Mouse (Mus musculus): ENCODE results near the gene Pla2g7. TPM values are rescaled to one million over a fixed set of nuclear protein-coding genes. Genes with fewer than 3 reads are reported as not detected.
A peak's percentile ranks its signal among the peaks of the same experiment; 100 is the strongest.

Pla2g7 gene
- total RNA-seq, 2 experiments from 2014 or later = 5.1 to 7.2 TPM

DNA sequence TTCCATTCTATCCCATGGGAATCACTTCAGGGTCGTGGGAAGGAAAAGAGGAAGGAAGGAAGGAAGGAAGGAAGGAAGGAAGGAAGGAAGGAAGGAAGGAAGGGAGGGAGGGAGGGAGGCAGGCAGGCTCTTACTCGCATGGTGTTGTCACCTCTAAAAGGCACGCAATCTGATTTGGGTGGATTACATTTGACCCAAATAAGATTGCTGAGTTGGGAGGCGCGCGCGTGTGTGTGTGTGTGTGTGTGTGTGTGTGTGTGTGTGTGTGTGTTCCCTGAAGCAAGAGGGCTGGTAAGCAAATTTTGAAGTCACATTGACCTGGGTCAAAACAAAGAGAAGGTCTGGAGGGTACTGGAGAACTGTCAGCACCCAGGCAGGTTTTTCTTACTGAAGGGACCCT, 1.4 kb downstream of the Pla2g7 start:
- intact Hi-C loops (cut with DNase I) = no loop called here
- no peak for DNase-seq

DNA sequence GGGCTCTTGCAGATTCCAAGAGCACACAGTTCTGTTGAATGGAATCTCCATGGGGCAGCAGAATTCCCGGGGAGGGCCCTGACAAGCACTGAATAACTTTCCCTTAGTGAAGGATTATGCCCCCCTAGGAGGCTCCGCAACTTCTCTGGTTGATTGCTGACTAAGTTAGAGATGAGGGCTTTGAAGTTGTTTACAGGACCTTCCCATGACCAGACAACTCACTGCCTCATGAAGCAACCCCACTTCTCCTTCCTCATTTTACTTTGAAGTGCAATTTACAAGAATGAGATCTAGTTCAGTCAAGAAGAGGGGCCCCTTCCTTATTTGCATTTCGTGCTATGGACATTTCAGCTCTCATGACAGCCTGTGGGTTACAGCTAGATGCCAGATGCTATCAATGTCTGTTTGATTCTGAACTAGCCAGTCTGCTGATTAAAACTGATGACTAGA, 5.8 kb downstream of the Pla2g7 start:
- intact Hi-C loops (cut with DNase I) = no loop called here
- no peak for DNase-seq

DNA sequence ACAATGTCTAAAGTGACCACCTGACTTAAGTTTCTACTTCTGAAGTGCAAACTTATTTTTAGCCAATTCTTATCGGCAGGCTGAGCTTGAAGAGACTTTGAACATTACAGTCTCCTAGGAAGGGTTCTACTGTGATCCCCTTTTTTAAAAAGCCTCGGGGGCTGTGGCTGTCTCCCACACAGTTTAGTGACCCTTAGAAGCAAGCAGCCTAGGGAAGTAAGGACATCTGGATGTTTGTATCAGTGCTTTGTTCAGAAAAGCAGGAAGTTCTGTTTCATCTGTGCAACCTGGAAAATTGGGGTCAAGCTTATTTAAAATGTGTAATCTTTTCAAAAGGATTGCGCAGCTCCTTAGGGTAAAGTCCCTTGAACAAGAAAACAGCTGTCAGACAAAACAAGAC, 12.6 kb downstream of the Pla2g7 start:
- intact Hi-C loops (cut with DNase I) = no loop called here
- no peak for DNase-seq

DNA sequence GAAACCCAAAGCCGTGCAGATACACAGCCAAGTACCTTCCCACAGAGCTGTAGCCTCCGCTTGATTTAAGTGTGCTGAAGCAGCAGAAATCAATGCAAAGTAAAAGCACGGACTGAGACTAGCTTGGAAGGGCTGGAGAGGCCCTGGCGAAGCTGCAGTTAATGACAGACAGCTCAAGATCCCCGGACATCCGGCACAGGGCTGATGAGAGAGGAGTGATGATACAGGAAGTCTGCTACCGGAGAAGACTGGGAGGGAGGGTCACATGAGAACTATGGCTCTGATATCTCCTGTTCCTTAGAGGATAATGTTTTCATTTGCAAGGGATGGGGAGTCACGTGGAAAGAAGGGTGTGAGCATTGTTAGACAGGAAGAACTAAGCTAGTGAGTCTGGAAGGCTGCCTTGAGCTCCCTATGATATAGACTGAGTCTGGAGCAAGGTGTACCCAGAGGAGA, 13.1 kb downstream of the Pla2g7 start:
- DNase-seq = peak; percentile 24 to 43
- intact Hi-C loops (cut with DNase I) = no loop called here

DNA sequence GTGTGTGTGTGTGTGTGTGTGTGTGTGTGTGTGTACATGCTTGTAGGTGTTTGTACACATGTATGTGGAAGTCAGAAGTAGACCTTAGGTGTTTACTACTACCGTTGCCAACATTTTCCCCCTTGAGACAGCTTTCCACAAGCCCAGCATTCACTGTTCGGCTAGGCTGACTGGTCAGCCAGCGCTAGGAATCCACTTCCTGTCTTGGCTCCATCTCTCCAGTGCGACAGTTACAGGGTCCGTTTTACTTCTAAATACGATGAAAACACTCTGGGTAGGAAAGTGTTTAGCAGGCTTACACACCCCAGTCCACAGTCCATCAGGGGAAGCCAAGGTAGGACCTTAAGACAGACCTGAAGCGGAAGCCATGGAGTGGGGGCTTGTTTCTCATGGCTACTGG, 16.9 kb downstream of the Pla2g7 start:
- DNase-seq = no peak
- intact Hi-C loops (cut with DNase I) = no loop called here

DNA sequence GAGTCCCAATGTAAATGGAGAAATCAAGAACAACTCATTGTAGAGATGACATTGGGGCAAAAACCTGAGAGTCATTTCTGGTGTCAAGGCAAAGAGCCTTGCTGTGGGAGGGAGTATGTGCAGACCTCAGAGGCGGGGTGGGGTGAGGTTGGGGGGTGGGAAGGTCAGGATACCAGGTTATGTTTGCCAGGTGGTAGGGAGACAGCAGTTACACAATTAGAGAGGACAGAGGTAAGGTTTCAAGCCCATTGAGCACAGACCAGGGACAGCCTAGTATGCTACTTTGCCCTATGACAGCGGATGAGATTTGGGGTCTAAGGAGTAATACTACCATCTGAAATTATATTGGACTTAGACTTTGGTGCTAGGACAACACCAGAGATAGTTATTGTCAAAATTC, 19.4 kb downstream of the Pla2g7 start:
- intact Hi-C loops (cut with DNase I) = no loop called here
- no peak for DNase-seq

DNA sequence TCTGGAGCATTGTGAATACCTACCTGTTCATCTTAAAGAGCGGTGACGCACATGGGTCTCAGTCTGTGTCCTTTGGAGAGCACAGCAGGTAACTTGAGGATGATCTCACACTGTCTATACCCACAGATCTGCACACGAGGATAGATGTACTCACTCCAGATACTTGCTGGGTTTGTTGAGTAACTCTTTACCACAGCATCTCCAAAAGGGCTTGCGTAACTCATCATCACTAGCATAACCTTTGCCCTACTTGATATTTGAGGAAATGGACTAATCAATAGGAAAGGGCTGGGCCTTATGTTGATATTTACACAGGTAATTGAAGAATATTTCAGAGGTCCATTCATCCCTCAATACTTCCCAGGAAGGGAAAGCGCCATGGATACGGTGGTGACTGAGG, 21.9 kb downstream of the Pla2g7 start:
- no peak for DNase-seq
- intact Hi-C loops (cut with DNase I) = no loop called here

DNA sequence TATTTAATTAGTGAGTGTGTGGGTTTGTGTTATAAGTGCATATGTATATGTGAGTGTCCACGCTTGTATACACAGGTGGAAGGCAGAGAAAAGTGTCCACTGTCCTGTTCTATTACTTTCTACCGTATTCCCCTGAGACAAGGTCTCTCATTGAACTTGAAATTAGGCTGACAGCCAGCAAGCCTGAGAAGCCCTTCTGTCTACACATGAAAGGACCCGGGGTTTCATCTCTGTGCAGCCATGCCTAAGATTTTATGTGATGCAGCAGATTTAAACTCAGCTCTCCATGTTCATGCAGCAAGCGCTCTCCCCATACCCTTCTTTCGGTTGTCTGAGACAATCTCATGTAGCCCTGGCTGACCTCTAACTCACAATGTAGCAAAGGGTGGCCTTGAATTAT, 22.6 kb downstream of the Pla2g7 start:
- intact Hi-C loops (cut with DNase I) = no loop called here
- DNase-seq = no peak

DNA sequence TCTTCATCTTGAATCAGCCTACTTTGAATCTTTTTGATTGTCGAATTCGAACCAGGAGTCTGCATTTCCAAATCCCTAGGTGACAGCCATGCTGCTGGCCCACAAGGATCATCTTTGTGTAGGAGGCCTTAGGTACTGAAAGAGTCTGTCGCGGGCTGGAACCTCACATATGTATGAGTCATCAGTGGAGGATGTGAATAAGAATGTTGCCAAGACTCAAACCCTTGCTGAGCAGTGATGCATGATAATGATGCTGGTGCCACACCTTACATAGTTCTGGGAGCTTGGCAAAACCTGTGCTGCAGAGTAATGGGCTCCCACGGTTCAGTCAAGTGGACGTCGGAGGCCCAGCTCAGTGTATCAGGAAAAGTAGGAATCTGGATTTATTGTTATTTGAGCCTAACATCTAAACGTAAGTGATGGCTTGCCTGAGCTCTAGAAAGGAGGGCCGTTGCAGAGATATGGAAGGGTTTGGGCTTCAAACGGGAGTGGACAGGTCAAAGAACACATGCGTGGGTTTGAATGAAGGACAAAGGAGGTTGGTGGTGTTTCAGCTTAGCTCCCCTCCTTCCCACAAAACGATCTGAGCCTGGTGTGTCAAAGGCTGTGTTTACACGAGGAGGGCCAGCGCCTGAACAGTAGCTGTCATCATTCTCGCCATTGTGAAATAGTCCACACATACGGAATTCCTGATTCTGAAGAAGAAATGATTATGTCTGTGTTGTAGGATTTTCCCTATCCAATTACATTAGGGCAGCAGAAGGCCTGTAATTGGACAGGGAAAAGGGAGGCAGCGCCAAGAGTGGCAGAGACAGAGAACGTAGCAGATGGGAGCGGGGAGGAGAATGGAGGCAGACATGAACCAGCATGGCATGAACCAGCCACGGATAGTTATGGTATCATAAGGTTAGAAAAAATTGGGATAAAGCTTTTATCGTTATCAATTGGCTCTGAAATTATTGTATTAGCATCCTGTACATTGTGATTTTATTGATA, 24.7 kb downstream of the Pla2g7 start:
- DNase-seq = no peak
- intact Hi-C loops (cut with DNase I) = no loop called here

DNA sequence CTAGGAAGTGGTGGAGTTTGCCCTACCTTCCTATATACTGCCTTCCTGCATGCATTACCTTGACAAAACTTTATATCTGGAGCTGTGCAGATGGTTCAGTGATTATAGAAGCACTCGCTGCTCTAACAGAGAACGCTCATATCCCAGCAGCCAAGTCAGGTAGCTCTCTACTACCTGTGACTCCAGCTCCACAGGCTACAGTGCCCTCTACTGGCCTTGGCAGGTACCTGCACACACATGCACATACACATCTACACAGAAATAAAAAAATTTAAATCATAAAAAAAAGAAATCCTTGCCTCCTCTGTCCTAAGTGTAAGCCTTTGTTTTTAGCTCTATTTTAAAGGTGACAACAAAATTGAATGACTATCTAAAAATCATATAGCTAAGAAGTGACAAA, 29.8 kb downstream of the Pla2g7 start:
- intact Hi-C loops (cut with DNase I) = no loop called here

DNA sequence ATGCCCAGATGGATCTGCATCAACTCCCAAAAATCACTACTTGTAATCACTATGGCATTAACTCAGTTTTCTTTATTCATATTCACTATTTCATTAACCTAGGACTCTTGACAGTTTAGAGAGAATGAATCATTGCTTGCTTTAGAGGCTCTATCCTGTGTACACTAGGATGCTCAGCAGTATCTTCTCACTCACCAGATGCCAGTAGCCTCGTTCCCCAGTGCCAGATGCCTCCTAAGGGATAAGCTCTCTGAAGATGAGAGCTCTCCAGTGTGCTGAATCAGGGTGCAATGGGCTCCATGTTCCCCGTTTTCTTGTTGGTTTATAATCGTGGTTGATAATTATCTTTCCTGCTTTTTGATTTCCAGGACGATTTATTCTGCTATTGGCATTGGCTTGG, 30.8 kb downstream of the Pla2g7 start:
- intact Hi-C loops (cut with DNase I) = no loop called here
- no peak for DNase-seq

More for the DNA sequence above, 29.8 kb downstream of the Pla2g7 start:
- no peak for DNase-seq

DNA sequence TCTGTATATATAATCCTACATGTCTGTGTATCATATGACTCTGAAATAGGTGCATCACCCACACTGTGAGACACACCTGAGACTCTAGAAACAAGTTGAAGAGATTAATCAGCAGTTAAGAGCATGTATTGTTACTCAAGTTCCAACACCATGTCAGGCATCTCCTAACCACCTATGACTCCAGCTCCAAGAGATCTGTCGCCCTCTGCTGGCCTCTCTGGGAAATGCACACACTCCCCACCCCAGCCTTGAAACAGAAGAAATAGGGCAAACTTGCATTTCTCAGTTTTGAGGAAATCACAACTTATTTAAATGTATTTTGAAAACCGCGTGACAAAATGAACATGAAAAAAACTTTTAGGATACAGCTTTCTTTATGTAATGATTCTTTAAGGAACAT, 38.8 kb downstream of the Pla2g7 start:
- intact Hi-C loops (cut with DNase I) = loop anchor here (1.0 to 10.0 kb wide), 2 partner anchors 88 to 282 kb away; no protein-coding TSS in a partner anchor
- DNase-seq = peak; percentile 73 to 85

DNA sequence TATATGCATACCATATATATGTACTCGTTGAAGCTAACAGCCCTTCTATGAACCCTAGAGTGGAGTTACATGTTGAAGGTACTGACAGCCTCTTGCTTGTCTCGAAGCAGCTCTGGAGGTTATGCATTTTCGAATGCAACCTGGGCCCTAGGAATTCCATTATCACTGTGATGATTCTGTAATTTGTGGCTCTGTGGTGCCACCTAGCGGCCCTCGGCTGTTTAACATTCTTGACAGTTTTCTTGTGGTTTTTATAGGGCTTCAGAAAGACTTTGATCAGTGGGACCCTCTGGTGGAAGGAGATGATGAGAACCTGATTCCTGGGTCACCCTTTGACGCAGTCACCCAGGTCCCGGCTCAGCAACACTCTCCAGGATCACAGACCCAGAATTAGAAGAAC, 43.7 kb downstream of the Pla2g7 start:
- peak; percentile 50 to 58 for DNase-seq
- intact Hi-C loops (cut with DNase I) = loop anchor here (1.0 kb wide), 2 partner anchors 93 to 346 kb away; no protein-coding TSS in a partner anchor

DNA sequence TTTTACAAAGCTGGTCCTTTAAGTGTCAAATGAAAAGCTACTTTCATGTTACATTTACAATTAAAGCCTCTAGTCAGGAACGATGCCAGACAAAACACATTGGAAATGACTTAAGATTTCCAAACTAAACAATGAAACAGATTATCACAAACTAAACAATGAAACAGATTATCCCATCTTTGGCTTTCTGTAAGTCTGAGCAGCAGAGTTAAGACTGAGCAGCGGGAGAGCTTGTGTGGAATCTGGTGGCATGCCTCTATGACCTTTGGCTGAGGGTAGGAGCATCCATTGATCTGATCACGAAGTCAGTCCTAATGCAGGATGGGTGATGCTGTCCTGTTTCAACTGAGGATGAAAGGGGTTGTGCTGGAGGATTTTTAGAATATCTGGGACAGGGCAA, 44.3 kb downstream of the Pla2g7 start:
- intact Hi-C loops (cut with DNase I) = no loop called here
- DNase-seq = no peak

DNA sequence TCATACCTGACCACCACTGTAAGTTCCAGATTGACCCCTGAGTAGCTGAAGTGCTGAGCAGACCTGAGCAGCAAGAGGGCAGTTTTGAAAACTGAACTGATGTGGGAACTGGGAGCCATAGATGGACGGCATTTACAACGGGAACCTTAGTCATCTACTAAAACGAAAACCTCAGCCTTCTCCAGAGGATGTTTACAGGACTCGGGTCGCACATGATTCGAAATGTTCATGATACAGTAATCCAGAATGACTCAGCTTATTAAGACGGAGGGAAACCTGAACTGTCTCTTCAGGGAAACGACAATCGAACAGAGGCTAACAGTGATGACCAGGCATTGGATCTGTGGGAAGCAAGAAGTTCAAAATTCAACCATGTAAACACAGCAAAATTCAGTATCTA, 51.3 kb downstream of the Pla2g7 start:
- no peak for DNase-seq
- intact Hi-C loops (cut with DNase I) = no loop called here

DNA sequence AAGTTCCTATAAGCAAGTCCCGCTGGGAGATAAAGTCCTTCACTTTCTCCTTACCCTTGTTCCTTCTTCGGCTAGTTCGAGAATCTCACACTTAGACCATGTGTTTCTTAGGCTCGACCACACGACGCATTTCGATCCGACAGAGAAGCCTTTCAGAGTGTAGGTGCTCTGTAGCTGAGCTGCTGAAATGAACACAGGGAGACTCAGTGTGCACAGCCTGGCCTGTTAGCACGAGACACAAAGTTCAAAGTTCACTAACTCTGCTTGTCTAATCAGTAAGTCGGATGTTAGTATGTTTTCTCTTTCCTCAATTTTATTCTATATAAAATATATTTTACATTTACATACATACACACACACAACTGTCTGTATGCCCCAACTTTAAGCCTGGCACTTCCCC, 54.2 kb downstream of the Pla2g7 start:
- intact Hi-C loops (cut with DNase I) = no loop called here

DNA sequence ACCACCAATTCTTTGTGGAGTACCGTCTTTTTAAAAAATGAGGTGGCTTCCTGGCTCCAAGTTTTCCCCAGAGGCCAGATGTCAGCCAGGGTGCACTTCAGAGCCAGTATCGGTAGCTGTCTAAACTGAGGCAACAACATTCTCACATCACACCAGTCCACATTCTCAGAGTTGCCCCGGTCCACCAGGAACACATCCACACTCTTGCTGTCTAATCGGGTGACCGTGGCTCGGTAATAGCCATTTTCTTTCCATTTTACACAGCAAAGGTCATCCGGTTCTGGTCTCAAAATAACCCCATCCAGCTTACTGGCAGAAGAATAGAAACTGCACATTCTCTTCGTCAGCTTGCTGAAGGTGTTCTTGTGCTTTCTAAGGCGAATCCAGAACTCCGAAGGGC, 60.3 kb downstream of the Pla2g7 start:
- no peak for DNase-seq

More for the DNA sequence above, 54.2 kb downstream of the Pla2g7 start:
- no peak for DNase-seq

DNA sequence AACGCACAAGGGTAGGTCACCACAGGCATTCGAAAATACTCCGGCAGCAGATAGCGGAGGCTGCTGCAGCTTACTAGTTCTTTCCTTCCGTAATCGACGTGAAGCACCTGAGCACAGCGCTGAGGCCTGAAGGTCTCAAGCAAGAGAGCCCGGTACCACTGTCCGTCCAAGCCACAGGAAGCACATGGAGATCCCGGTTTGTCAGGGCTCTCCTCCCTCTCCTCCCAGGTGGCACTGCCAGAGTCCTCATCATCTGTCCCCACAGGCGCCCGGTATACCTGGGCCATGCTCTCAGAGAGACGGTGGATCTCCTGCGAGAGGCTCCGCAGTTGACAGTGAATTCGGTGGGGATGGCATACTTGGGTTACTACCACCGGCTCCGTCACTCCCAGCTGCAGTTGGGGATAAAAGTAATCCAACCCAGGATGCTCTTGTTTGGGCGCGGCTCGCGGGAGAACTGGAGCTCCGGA, 61.2 kb downstream of the Pla2g7 start:
- intact Hi-C loops (cut with DNase I) = no loop called here
- DNase-seq = no peak

More for the DNA sequence above, 60.3 kb downstream of the Pla2g7 start:
- intact Hi-C loops (cut with DNase I) = no loop called here

DNA sequence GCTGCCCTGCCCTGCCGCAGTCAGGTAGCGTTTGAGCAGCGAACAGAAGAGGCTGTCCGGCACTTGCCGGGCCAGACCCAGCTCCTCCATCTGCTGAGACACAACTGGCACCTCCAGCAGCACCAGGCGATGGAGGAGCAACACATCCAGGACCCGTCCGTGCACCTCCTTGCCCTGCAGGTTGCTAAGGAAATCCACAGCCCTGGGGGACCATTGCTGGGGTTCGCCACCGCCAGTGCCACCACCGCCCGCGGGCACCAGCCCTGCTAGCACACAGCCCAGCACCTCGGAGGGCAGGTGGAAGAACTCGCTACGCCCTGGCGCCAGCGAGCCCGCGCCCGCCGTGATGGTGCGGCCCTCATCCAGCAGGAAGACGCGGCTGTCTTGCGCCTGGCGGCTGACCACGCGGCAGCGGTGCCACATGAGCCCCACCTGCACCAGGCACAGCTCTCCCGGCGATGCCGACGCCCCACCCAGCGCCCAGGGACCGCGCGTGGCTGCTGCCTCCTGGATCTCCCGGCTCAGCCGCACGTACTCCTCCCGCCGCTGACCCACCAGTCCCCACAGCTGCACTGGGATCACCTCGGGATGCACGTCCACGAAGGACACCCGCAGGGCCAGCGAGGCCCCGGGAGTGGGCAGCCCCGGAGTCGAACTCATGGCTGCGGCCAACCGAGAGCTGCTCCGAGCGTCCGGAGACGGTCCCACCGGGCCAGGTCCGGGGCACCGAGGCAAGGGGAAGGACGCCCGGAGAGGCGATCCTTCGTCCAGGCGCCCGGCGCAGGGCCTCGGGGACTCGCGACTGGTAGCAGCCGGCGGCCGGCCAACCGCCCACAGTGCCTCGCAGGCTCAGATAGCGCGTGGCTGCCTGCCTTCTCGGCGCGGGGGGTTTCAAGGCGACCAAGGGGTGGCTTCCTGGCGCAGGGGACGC, 61.9 kb downstream of the Pla2g7 start, which contains the start of gene Tdrd6:
Tdrd6 (minus strand) TSS at position 804 of the 931 bp plus-strand sequence.
- intact Hi-C loops (cut with DNase I) = no loop called here
- DNase-seq = peak in 1 of 2 experiments; percentile 18

DNA sequence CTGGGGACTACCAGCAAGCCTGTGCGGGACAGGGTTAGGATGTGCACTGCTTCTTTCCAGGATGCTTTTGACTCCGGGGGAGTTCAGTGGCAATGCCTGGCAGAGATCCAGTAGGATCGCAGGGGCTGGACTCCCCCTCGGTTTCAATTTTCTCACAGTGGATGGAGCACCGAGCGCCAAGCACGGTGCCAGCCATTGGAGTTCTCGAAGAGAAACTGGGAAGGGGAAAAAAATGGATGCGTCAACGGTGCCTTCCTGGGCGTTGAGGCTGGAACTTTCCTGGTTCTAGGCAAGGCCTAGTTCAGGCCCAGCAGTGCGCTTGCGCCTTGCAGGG, 62.5 kb downstream of the Pla2g7 start:
- no peak for DNase-seq
- intact Hi-C loops (cut with DNase I) = no loop called here

DNA sequence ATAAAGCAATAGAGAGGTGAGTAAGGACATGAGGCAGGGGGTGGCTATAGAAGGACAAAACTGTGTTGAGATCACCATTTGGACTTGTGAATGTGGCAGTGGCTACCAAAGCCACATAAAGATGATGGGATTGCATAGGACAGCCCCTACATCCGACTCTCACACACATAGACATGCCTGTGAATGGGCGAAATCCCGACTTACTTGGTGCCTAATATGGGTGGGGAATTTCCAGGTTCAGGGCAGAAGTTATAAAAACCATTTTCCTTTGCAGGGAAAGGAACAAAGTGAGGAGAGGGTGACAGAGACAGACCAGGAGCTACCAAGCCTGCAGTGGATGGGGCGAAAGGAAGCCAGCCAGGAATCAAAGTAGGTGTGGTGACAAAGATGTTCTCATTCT, 69.2 kb downstream of the Pla2g7 start:
- intact Hi-C loops (cut with DNase I) = no loop called here
- no peak for DNase-seq

All from heart, postnatal 14 days (tissue).